Mouse (Mus musculus) limb, embryonic 11.5 days (tissue): Measurements from ENCODE around the gene Stx11. TPM values are rescaled to one million over a fixed set of nuclear protein-coding genes. Genes with fewer than 3 reads are reported as not detected.

Experiments
- ATAC-seq: fragments of 200-750 bp; cut with Nextera tagmentation; 2 replicates; pipeline ENCODE4 v1.8.0; 2017; ENCODE audit warnings: low read depth; ENCODE audit not compliant: insufficient number of reproducible peaks, low FRiP score, low TSS enrichment
- DNase-seq: peaks from one replicate; pipeline ENCODE4 v3.0.0-alpha.2; 2015; ENCODE audit warnings: low spot score
- H3K27ac ChIP-seq: fragments of 300-500 bp; sonication (generic); replicated peaks from 2 replicates; pipeline ENCODE4 v1.5.1; 2014; ENCODE audit warnings: low read depth, mild to moderate bottlenecking, low read length
- H3K27me3 ChIP-seq: fragments of 300-500 bp; sonication (generic); 2 replicates; pipeline ENCODE4 v1.6.1; 2014; ENCODE audit warnings: mild to moderate bottlenecking, low read length, mixed read lengths; ENCODE audit not compliant: control insufficient read depth, insufficient read depth
- H3K36me3 ChIP-seq: fragments of 300-500 bp; sonication (generic); 2 replicates; pipeline ENCODE4 v1.6.1; 2014; ENCODE audit warnings: mild to moderate bottlenecking, low read length, moderate library complexity, mixed read lengths; ENCODE audit not compliant: control insufficient read depth, insufficient read depth
- H3K4me1 ChIP-seq: fragments of 300-500 bp; sonication (generic); 2 replicates; pipeline ENCODE4 v1.6.1; 2014; ENCODE audit warnings: low read length, mixed read lengths; ENCODE audit not compliant: control insufficient read depth, insufficient read depth
- H3K4me2 ChIP-seq: fragments of 300-500 bp; sonication (generic); 2 replicates; pipeline ENCODE4 v1.6.1; 2014; ENCODE audit warnings: low read depth, mild to moderate bottlenecking, moderate library complexity; ENCODE audit not compliant: severe bottlenecking
- H3K4me3 ChIP-seq: fragments of 300-500 bp; sonication (generic); 2 replicates; pipeline ENCODE4 v1.5.1; 2014; ENCODE audit warnings: low read depth, low read length
- H3K9ac ChIP-seq: fragments of 300-500 bp; sonication (generic); 2 replicates; pipeline ENCODE4 v1.6.1; 2014; ENCODE audit warnings: mild to moderate bottlenecking, low read length
- H3K9me3 ChIP-seq: fragments of 300-500 bp; sonication (generic); 2 replicates; pipeline ENCODE4 v1.6.1; 2016; ENCODE audit warnings: low read length; ENCODE audit not compliant: control insufficient read depth
- WGBS: fragments of 180-500 bp; shearing (Covaris S2); extraction: QIAGEN DNeasy Blood & Tissue Kit; methylation state at CpG from one replicate; pipeline ENCODE4 v1.1.7; 2014; 5-methylcytosine and 5-hydroxymethylcytosine counted together
- polyA plus RNA-seq: library from polyadenylated mRNA; unstranded; fragments of >200 nt; fragmentation: Nextera tagmentation; extraction: Ambion mirVana; gene quantifications from 2 replicates; pipeline ENCODE4 v1.2.1, GENCODE M21; 2014

The Stx11 gene
- polyA plus RNA-seq, 1 experiment from 2014 or later: 1.5 TPM

- no peaks in the 10 kb centered on the region for H3K9me3 ChIP-seq
- no peak overlapping the region for H3K4me2 ChIP-seq
- ATAC-seq (no peak), DNase-seq (no peak)
- H3K4me3 ChIP-seq: no peak overlapping the region
- H3K4me1 ChIP-seq: no peaks in the 10 kb centered on the region
- WGBS: 90% methylated on average over 3 of the region's 3 CpGs
- H3K9ac ChIP-seq: no peak overlapping the region
- H3K27ac ChIP-seq: no peak overlapping the region
- no peaks in the 10 kb centered on the region for H3K36me3 ChIP-seq
- peaks cover 1% of the 10 kb centered on the region; the same call in 1 of the 2 replicates for H3K27me3 ChIP-seq
These were observed 16.5 kb downstream of the Stx11 start for GRCm38 (mm10) chr10:12947606-12948005.

GRCm38 (mm10) chr10:12941018-12941761 lies 22.9 kb downstream of the Stx11 start:
- Histone ChIP-seq H3K9me3 (no peaks in the 10 kb centered on the region; the same call in 1 of the 2 replicates), H3K27ac (no peak overlapping the region), H3K4me1 (0 out of 2 replicates have a peak, but pooled peaks cover 3% of the 10 kb centered on the region), H3K36me3 (no peaks in the 10 kb centered on the region), H3K9ac (peak overlapping the region; percentile 49; the same call in 1 of the 2 replicates), H3K4me3 (peak overlapping the region; percentile 30), H3K4me2 (peak overlapping the region; percentile 61), H3K27me3 (peaks cover 24% of the 10 kb centered on the region)
- 9% methylated on average over 63 of the region's 63 CpGs for WGBS
- ATAC-seq (peak; percentile 72; the same call in 1 of the 2 replicates), DNase-seq (peak; percentile 73)

DNA sequence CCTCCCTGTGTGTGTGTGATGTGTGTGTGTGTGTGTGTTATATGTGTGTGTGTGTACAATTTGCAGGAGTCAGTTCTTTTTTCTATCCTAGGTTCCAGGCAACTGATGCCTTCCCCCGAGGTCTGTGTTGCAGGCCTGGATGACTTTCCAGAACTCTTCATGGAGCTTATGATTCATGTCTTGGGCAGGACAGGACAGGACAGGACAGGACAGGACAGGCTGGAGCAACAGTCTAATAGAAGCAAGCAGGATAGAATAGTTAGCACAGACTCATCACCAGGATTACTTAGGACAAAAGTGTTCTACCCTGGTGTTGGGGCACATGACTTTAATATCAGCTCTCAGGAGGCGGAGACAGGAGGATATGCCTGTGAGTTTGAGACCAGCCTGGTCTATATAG lies 25.3 kb downstream of the Stx11 start:
- DNase-seq (no peak), ATAC-seq (no peak)
- Histone ChIP-seq H3K4me1 (0 out of 2 replicates have a peak, but pooled peaks cover 3% of the 10 kb centered on the region), H3K27ac (no peak overlapping the region), H3K9me3 (no peaks in the 10 kb centered on the region; the same call in 1 of the 2 replicates), H3K4me3 (no peak overlapping the region), H3K27me3 (peaks cover 24% of the 10 kb centered on the region), H3K9ac (no peak overlapping the region), H3K4me2 (no peak overlapping the region), H3K36me3 (no peaks in the 10 kb centered on the region)
- 85% methylated on average over 2 of the region's 2 CpGs for WGBS

DNA sequence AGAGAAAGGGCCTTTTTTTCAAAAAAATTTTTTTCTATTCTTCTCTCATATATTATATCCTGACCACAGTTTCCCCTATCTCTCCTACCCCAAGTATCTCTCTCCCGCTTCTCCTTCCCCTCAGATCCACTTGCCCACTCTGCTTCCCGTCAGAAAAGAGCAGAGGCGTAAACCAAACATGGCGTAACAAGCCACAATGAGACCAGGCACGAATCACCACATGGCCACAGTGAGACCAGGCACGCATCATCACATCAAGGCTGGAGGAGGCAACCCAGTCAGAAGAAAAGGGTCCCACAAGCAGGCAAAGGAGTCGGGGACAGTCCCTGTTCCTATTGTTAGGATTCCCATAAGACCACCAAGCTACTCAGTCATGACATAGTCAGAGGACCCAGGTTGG lies 28.0 kb downstream of the Stx11 start:
- Histone ChIP-seq H3K9me3 (no peaks in the 10 kb centered on the region; the same call in 1 of the 2 replicates), H3K9ac (no peak overlapping the region), H3K36me3 (no peaks in the 10 kb centered on the region), H3K4me2 (no peak overlapping the region), H3K4me3 (no peak overlapping the region), H3K4me1 (0 out of 2 replicates have a peak, but pooled peaks cover 2% of the 10 kb centered on the region), H3K27ac (no peak overlapping the region), H3K27me3 (peaks cover 9% of the 10 kb centered on the region)
- ATAC-seq (no peak), DNase-seq (no peak)
- WGBS: 85% methylated on average over 7 of the region's 7 CpGs

- WGBS: 86% methylated on average over 5 of the region's 5 CpGs
- no peaks in the 10 kb centered on the region; the same call in 1 of the 2 replicates for H3K9me3 ChIP-seq
- H3K4me2 ChIP-seq: no peak overlapping the region
- DNase-seq (no peak), ATAC-seq (no peak)
- H3K4me1 ChIP-seq: no peaks in the 10 kb centered on the region
- no peaks in the 10 kb centered on the region for H3K36me3 ChIP-seq
- no peak overlapping the region for H3K27ac ChIP-seq
- H3K9ac ChIP-seq: no peak overlapping the region
- H3K27me3 ChIP-seq: peaks cover 4% of the 10 kb centered on the region
- no peak overlapping the region for H3K4me3 ChIP-seq
These were observed 28.5 kb downstream of the Stx11 start for GRCm38 (mm10) chr10:12935575-12935974.

DNA sequence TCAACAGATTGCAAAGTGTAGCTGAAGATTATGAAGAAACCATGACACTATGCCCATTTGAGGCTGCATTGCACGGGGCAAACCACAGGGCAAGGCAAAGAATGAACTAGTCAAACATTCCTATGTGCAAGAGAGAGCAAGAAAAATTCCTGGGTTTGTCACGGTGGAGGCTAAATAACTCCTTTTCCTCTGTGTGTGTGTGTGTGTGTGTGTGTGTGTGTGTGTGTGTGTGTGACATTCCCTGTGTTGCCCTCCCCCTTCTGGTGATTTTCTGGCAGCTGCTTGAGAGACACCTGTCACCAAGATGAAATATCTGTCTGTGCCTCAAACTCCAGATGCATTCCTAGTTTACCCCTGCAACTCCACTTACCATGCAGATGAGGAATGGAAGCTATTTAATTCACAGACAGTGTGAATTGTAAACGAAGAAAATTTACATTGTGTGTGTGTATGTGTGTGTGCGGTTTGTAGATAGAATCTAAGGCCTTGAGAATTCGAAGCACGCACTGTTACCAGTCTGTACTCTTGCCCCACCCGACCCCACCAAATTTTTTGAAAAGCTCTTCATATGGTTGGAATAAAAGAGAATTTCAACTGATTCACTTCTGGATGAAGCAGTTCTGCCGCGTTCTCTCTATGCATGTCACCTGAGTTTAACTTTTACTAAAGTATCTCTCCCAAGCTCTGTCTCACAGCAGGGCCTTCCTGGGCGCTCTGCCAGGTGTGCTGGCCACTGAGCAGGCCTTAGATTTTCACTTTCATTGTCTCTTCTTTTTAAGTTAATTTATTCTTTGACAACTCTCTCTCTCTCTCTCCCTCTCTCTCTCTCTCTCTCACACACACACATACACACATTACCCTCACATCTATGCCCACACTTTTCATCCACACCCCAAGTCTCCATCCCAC lies 32.4 kb downstream of the Stx11 start:
- ATAC-seq (no peak), DNase-seq (no peak)
- no peak overlapping the region for H3K27ac ChIP-seq
- H3K9me3 ChIP-seq: no peaks in the 10 kb centered on the region; the same call in 1 of the 2 replicates
- no peak overlapping the region for H3K4me2 ChIP-seq
- 64% methylated on average over 10 of the region's 10 CpGs for WGBS
- no peak overlapping the region for H3K4me3 ChIP-seq
- no peak overlapping the region for H3K9ac ChIP-seq
- no peaks in the 10 kb centered on the region for H3K4me1 ChIP-seq
- H3K36me3 ChIP-seq: no peaks in the 10 kb centered on the region
- no peaks in the 10 kb centered on the region for H3K27me3 ChIP-seq

DNA sequence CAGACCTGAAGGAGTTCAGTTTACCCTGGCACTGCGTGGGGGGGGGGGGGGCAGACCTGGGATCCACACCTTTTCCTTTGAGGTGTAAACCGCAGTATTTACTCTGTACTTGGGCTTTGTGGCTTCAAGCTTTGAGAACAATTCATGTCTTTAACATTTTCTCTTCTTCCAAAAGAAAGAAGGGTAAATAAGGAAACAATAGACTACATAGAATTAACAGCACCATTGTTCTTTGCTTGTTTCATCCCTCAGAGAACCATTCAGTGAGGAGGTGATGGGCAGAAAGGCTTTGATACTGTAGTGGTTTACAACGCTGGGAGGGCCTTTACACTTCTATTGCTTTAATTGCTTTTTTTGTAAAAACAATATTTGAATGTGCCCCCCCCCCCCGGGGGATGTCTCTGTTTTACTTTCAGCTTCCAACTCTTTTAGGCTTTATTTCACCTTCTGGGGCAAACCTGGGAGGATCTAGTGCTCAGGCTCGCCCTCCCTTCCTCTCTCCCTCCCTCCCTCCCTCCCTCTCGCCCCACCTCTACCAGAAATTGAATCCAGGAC lies 33.7 kb downstream of the Stx11 start:
- Histone ChIP-seq H3K4me1 (no peaks in the 10 kb centered on the region), H3K36me3 (no peaks in the 10 kb centered on the region), H3K9me3 (no peaks in the 10 kb centered on the region), H3K27ac (no peak overlapping the region), H3K4me3 (no peak overlapping the region), H3K27me3 (no peaks in the 10 kb centered on the region), H3K4me2 (no peak overlapping the region), H3K9ac (no peak overlapping the region)
- DNase-seq (no peak), ATAC-seq (no peak)
- WGBS: 41% methylated on average over 6 of the region's 6 CpGs

DNA sequence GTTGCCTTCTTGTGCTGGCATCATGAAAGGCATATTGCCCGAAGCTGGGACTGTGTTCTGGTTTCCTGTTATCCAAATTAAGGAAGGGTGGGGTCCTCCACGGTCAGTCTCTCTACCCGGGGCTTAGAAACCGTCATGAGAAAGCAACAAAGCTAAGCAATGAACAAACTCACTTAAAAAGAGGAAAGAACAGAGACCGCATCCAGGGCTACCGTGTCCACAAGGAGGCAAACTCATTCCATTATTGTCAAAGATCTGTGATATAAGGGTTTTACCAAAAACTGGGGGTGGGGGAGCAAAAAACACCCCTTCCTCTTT lies 34.3 kb downstream of the Stx11 start:
- WGBS: 69% methylated on average over 6 of the region's 6 CpGs
- no peak for ATAC-seq
- DNase-seq: no peak

More for the DNA sequence above, 34.3 kb downstream of the Stx11 start:
- Histone ChIP-seq H3K36me3 (no peaks in the 10 kb centered on the region), H3K9me3 (no peaks in the 10 kb centered on the region; the same call in 1 of the 2 replicates), H3K4me3 (no peak overlapping the region), H3K4me2 (no peak overlapping the region), H3K9ac (no peak overlapping the region), H3K27me3 (no peaks in the 10 kb centered on the region), H3K4me1 (no peaks in the 10 kb centered on the region), H3K27ac (no peak overlapping the region)
